Mouse (Mus musculus): Measurements from ENCODE around the gene Vsig10l. TPM values are rescaled to one million over a fixed set of nuclear protein-coding genes. Genes with fewer than 3 reads are reported as not detected.
A peak's percentile ranks its signal among the peaks of the same experiment; 100 is the strongest.

The Vsig10l gene
- total RNA-seq, 1 experiment from 2014 or later, result 1.2 TPM

- no peak for ATAC-seq (replicated peaks; ENCODE audit: insufficient number of reproducible peaks, low FRiP score, low TSS enrichment, poor library complexity, severe bottlenecking)
Measured at GRCm38 (mm10) chr7:43451726-43452125, 11.2 kb upstream of the Vsig10l start.

- peak; percentile 44 for ATAC-seq (replicated peaks; ENCODE audit: insufficient number of reproducible peaks, low FRiP score, low TSS enrichment, poor library complexity, severe bottlenecking)
Measured at GRCm38 (mm10) chr7:43452609-43453008, 10.3 kb upstream of the Vsig10l start.

- no peak for ATAC-seq (replicated peaks; ENCODE audit: insufficient number of reproducible peaks, low FRiP score, low TSS enrichment, poor library complexity, severe bottlenecking)
Measured at GRCm38 (mm10) chr7:43453599-43454355, 9.2 kb upstream of the Vsig10l start.

GRCm38 (mm10) chr7:43454371-43454770 is 8.6 kb upstream of the Vsig10l start:
- no peak for ATAC-seq (replicated peaks; ENCODE audit: insufficient number of reproducible peaks, low FRiP score, low TSS enrichment, poor library complexity, severe bottlenecking)

GRCm38 (mm10) chr7:43463976-43464375 is 1.0 kb downstream of the Vsig10l start:
- no peak for ATAC-seq (replicated peaks; ENCODE audit: insufficient number of reproducible peaks, low FRiP score, low TSS enrichment, poor library complexity, severe bottlenecking)

GRCm38 (mm10) chr7:43464864-43465343 is 2.0 kb downstream of the Vsig10l start:
- no peak for ATAC-seq (replicated peaks; ENCODE audit: insufficient number of reproducible peaks, low FRiP score, low TSS enrichment, poor library complexity, severe bottlenecking)

GRCm38 (mm10) chr7:43465344-43466098 is 2.6 kb downstream of the Vsig10l start:
- ATAC-seq (replicated peaks; ENCODE audit: insufficient number of reproducible peaks, low FRiP score, low TSS enrichment, poor library complexity, severe bottlenecking), result peak; percentile 89

GRCm38 (mm10) chr7:43466099-43466694 is 3.2 kb downstream of the Vsig10l start:
- peak; percentile 30; the same call in 1 of the 2 replicates for ATAC-seq (replicated peaks; ENCODE audit: insufficient number of reproducible peaks, low FRiP score, low TSS enrichment, poor library complexity, severe bottlenecking)

- ATAC-seq (replicated peaks; ENCODE audit: insufficient number of reproducible peaks, low FRiP score, low TSS enrichment, poor library complexity, severe bottlenecking), result no peak
Measured at GRCm38 (mm10) chr7:43470373-43470772, 7.4 kb downstream of the Vsig10l start.

- no peak for ATAC-seq (replicated peaks; ENCODE audit: insufficient number of reproducible peaks, low FRiP score, low TSS enrichment, poor library complexity, severe bottlenecking)
Measured at GRCm38 (mm10) chr7:43475706-43476105, 12.8 kb downstream of the Vsig10l start.

GRCm38 (mm10) chr7:43476376-43476775 is 13.4 kb downstream of the Vsig10l start:
- ATAC-seq (replicated peaks; ENCODE audit: insufficient number of reproducible peaks, low FRiP score, low TSS enrichment, poor library complexity, severe bottlenecking), result no peak

GRCm38 (mm10) chr7:43481191-43481590 is 18.2 kb downstream of the Vsig10l start:
- no peak for ATAC-seq (replicated peaks; ENCODE audit: insufficient number of reproducible peaks, low FRiP score, low TSS enrichment, poor library complexity, severe bottlenecking)

GRCm38 (mm10) chr7:43482090-43482716 is 19.3 kb downstream of the Vsig10l start:
- ATAC-seq (replicated peaks; ENCODE audit: insufficient number of reproducible peaks, low FRiP score, low TSS enrichment, poor library complexity, severe bottlenecking), result no peak

GRCm38 (mm10) chr7:43483236-43483635 is 20.3 kb downstream of the Vsig10l start:
- no peak for ATAC-seq (replicated peaks; ENCODE audit: insufficient number of reproducible peaks, low FRiP score, low TSS enrichment, poor library complexity, severe bottlenecking)

GRCm38 (mm10) chr7:43488646-43489045 is 25.7 kb downstream of the Vsig10l start:
- no peak for ATAC-seq (replicated peaks; ENCODE audit: insufficient number of reproducible peaks, low FRiP score, low TSS enrichment, poor library complexity, severe bottlenecking)

GRCm38 (mm10) chr7:43489631-43490125 is 26.7 kb downstream of the Vsig10l start, which contains the start of gene Iglon5:
Gene Iglon5, minus strand, starts transcription at chr7:43490075.
- no peak for ATAC-seq (replicated peaks; ENCODE audit: insufficient number of reproducible peaks, low FRiP score, low TSS enrichment, poor library complexity, severe bottlenecking)

- ATAC-seq (replicated peaks; ENCODE audit: insufficient number of reproducible peaks, low FRiP score, low TSS enrichment, poor library complexity, severe bottlenecking), result no peak
Measured at GRCm38 (mm10) chr7:43490182-43490584, 27.2 kb downstream of the Vsig10l start.

GRCm38 (mm10) chr7:43490861-43491260 is 27.9 kb downstream of the Vsig10l start:
- no peak for ATAC-seq (replicated peaks; ENCODE audit: insufficient number of reproducible peaks, low FRiP score, low TSS enrichment, poor library complexity, severe bottlenecking)
